Mouse (Mus musculus): ENCODE results near the gene Skil. TPM values are rescaled to one million over a fixed set of nuclear protein-coding genes. Genes with fewer than 3 reads are reported as not detected.

Gene Skil
- polyA plus RNA-seq, 1 experiment = 13.1 TPM

GRCm38 (mm10) chr3:31160046-31160445 lies 65.2 kb downstream of the Skil start:
- 46% methylated on average over 10 of the region's 10 CpGs for WGBS
- no peak for TF ChIP-seq CTCF (IDR thresholded peaks at IDR 0.05; ENCODE audit: borderline replicate concordance, control insufficient read depth, extremely low read depth, insufficient read depth, low read length, poor library complexity)
- TF ChIP-seq POLR2A (IDR thresholded peaks at IDR 0.05; ENCODE audit: control insufficient read depth, extremely low read depth, insufficient read depth, low read length, poor library complexity) = no peak
- DNase-seq = no peak
- H3K4me3 ChIP-seq (ENCODE audit: control insufficient read depth, insufficient read depth, low read length) = no peak overlapping the region
- H3K4me1 ChIP-seq (replicated peaks; ENCODE audit: control insufficient read depth, insufficient read depth, low read length) = no peaks in the 10 kb centered on the region
- H3K36me3 ChIP-seq (ENCODE audit: control insufficient read depth, insufficient read depth, low read length) = no peaks in the 10 kb centered on the region
- no peak overlapping the region for H3K27ac ChIP-seq (ENCODE audit: control insufficient read depth, insufficient read depth, low read length)
- no peaks in the 10 kb centered on the region for H3K27me3 ChIP-seq (ENCODE audit: control insufficient read depth, insufficient read depth, low read length)

DNA sequence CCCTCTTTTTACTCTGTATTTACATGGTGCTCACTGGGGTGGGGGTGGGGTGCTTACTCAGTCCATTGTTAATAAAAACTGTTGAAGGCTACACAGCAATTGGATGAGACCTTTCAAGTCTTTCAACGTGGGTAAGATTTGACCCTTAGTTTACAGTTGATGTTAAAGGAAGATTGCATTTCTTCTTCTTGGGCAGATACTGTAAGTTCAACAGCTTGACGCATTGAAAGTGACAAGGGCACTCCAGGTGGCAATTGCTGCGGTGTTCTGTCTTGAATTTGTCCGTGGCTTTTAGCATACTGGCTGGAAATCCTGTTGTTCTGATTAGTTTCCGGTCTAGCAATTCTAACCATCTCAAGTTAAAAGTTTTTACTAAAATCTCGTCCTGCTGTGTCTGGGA lies 66.5 kb downstream of the Skil start:
- H3K36me3 ChIP-seq (ENCODE audit: control insufficient read depth, insufficient read depth, low read length) = no peaks in the 10 kb centered on the region
- no peak overlapping the region for H3K27ac ChIP-seq (ENCODE audit: control insufficient read depth, insufficient read depth, low read length)
- no peaks in the 10 kb centered on the region for H3K27me3 ChIP-seq (ENCODE audit: control insufficient read depth, insufficient read depth, low read length)
- H3K4me1 ChIP-seq (replicated peaks; ENCODE audit: control insufficient read depth, insufficient read depth, low read length) = no peaks in the 10 kb centered on the region
- TF ChIP-seq CTCF (IDR thresholded peaks at IDR 0.05; ENCODE audit: borderline replicate concordance, control insufficient read depth, extremely low read depth, insufficient read depth, low read length, poor library complexity) = no peak
- WGBS = 69% methylated on average over 6 of the region's 6 CpGs
- DNase-seq = no peak
- H3K4me3 ChIP-seq (ENCODE audit: control insufficient read depth, insufficient read depth, low read length) = no peak overlapping the region

- Histone ChIP-seq H3K27ac (ENCODE audit: control insufficient read depth, insufficient read depth, low read length) (no peak overlapping the region), H3K36me3 (ENCODE audit: control insufficient read depth, insufficient read depth, low read length) (no peaks in the 10 kb centered on the region), H3K4me3 (ENCODE audit: control insufficient read depth, insufficient read depth, low read length) (no peak overlapping the region), H3K27me3 (ENCODE audit: control insufficient read depth, insufficient read depth, low read length) (no peaks in the 10 kb centered on the region), H3K4me1 (replicated peaks; ENCODE audit: control insufficient read depth, insufficient read depth, low read length) (no peaks in the 10 kb centered on the region)
- TF ChIP-seq POLR2A (IDR thresholded peaks at IDR 0.05; ENCODE audit: control insufficient read depth, extremely low read depth, insufficient read depth, low read length, poor library complexity) = no peak
- no peak for TF ChIP-seq CTCF (IDR thresholded peaks at IDR 0.05; ENCODE audit: borderline replicate concordance, control insufficient read depth, extremely low read depth, insufficient read depth, low read length, poor library complexity)
- DNase-seq = no peak
- 93% methylated on average over 14 of the region's 14 CpGs for WGBS
Observed at GRCm38 (mm10) chr3:31162860-31163259, 68.0 kb downstream of the Skil start.

- Histone ChIP-seq H3K27me3 (ENCODE audit: control insufficient read depth, insufficient read depth, low read length) (no peaks in the 10 kb centered on the region), H3K4me1 (replicated peaks; ENCODE audit: control insufficient read depth, insufficient read depth, low read length) (no peaks in the 10 kb centered on the region), H3K36me3 (ENCODE audit: control insufficient read depth, insufficient read depth, low read length) (no peaks in the 10 kb centered on the region), H3K4me3 (ENCODE audit: control insufficient read depth, insufficient read depth, low read length) (no peak overlapping the region), H3K27ac (ENCODE audit: control insufficient read depth, insufficient read depth, low read length) (no peak overlapping the region)
- WGBS = 88% methylated on average over 3 of the region's 3 CpGs
- DNase-seq = no peak
- TF ChIP-seq CTCF (IDR thresholded peaks at IDR 0.05; ENCODE audit: borderline replicate concordance, control insufficient read depth, extremely low read depth, insufficient read depth, low read length, poor library complexity) = no peak
- TF ChIP-seq POLR2A (IDR thresholded peaks at IDR 0.05; ENCODE audit: control insufficient read depth, extremely low read depth, insufficient read depth, low read length, poor library complexity) = no peak
Observed at GRCm38 (mm10) chr3:31165803-31166202, 70.9 kb downstream of the Skil start.

DNA sequence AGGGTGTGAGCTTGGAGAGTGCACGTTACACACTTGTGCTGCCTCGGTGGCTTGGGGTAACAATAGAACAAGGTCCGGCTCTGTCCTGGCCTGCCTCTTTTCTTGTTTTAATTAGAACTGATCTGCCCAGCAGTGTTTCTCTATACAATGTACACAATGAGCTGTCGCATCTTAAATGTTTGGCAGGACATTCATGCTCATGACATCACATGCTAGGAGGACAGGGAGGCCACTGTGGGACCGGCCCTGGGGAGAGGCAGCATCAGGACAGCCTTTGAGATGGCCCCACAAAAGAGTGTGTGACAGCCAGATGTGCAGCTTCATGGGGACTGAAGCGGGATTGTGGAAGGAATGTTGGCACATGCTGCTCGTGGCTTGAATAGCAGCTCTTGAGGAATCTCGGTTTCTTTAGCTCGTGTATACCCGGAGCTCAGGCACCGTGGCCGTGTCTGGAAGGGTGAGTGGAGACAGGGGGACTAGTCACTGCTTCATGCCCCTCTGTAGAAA lies 71.6 kb downstream of the Skil start:
- no peak overlapping the region for H3K27ac ChIP-seq (ENCODE audit: control insufficient read depth, insufficient read depth, low read length)
- no peak overlapping the region for H3K4me3 ChIP-seq (ENCODE audit: control insufficient read depth, insufficient read depth, low read length)
- no peaks in the 10 kb centered on the region for H3K4me1 ChIP-seq (replicated peaks; ENCODE audit: control insufficient read depth, insufficient read depth, low read length)
- no peak for DNase-seq
- 86% methylated on average over 12 of the region's 12 CpGs for WGBS
- no peaks in the 10 kb centered on the region for H3K36me3 ChIP-seq (ENCODE audit: control insufficient read depth, insufficient read depth, low read length)
- TF ChIP-seq POLR2A (IDR thresholded peaks at IDR 0.05; ENCODE audit: control insufficient read depth, extremely low read depth, insufficient read depth, low read length, poor library complexity) = no peak
- H3K27me3 ChIP-seq (ENCODE audit: control insufficient read depth, insufficient read depth, low read length) = no peaks in the 10 kb centered on the region

Other genes with a start within 250 kb of the Skil start
- 4.3 and 6.1 TPM in 2 replicates for gene Gpr160, start 239.1 kb upstream of the Skil start, polyA plus RNA-seq (2012; rRNA removed)
- 62.1 and 75.8 TPM in 2 replicates for gene Phc3, start 125.6 kb upstream of the Skil start, polyA plus RNA-seq (2012; rRNA removed)
- 12.6 and 12.8 TPM in 2 replicates for gene Prkci, start 99.3 kb upstream of the Skil start, polyA plus RNA-seq (2012; rRNA removed)
- 1.5 TPM in 2 replicates for gene Cldn11, start 54.9 kb downstream of the Skil start, polyA plus RNA-seq (2012; rRNA removed)
- 0.03 TPM in 2 replicates for gene Slc7a14, start 215.3 kb downstream of the Skil start, polyA plus RNA-seq (2012; rRNA removed)